Mouse (Mus musculus): ENCODE measurements around the gene Gng4. TPM values are rescaled to one million over a fixed set of nuclear protein-coding genes. Genes with fewer than 3 reads are reported as not detected.

Gng4 gene
- 0.72 and 1.6 TPM in 2 replicates for polyA plus RNA-seq (2012; rRNA removed)

DNA sequence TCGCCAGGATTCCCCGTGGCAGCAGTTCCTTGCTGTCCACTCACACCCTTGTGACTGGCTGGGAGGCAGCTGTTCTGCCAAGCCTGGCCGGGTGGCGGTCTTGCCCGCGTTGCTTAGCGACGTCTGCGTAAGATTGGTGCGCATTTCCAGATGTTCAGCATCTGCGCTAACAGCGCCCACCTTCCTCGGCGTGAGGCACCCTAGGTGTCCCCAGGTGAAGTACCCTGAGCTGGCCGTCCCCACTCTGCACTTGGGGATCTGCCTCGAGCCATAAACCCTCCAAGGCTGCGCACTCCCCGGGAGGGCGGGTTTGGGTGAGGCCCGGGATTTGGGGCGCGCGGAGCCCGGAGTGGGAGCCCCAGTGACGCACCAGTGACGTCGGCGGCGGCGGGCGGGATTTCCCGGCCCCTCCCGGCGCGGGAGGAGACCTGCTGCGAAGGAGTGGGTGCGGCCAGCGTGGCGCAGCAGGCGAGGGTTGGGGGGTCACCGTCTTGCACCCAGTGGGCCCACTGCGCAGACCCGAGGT is at the start of gene Gng4:
Gene Gng4, plus strand, starts transcription at position 166 of the 526 bp plus-strand sequence.
- Histone ChIP-seq H3K4me3 (ENCODE audit: low read depth, low read length) (peak within 1 kb of the TSS; percentile 63), H3K27me3 (ENCODE audit: control insufficient read depth, insufficient read depth, low read length) (peaks cover 29% of the 10 kb centered on the region), H3K36me3 (ENCODE audit: control insufficient read depth, insufficient read depth, low read length) (no peaks in the 10 kb centered on the region), H3K4me1 (ENCODE audit: control insufficient read depth, insufficient read depth, insufficient read length, low read length) (peaks cover 6% of the 10 kb centered on the region), H3K27ac (ENCODE audit: insufficient read depth, low read depth, low read length) (no peak within 1 kb of the TSS)
- TF ChIP-seq CTCF (IDR thresholded peaks at IDR 0.05; ENCODE audit: extremely low read depth, insufficient read length, insufficient replicate concordance, low read depth, low read length) (no peak), POLR2A (IDR thresholded peaks at IDR 0.05; ENCODE audit: low read depth, low read length) (no peak)
- under 1% methylated on average over 43 of the region's 43 CpGs for WGBS

DNA sequence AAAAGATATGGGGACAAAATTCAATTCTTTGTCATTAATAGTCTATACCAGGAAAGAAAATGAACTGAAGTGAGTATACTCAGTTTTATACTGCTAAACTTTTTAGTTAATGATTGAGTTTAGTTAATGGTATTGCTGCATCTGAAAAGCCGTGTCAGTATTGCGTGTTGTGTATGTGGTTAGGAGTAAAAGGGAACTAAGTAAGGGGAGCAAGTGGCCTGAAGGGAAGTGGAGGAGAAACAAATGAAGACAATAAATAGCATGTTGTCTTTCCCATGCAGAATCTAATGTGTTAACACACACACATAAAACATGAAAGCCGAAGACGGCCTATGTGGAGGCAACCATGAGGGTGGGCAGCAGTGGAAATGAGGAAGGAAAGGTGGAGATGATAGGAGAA is 44.6 kb upstream of the Gng4 start:
- no peak for TF ChIP-seq CTCF (IDR thresholded peaks at IDR 0.05; ENCODE audit: extremely low read depth, insufficient read length, insufficient replicate concordance, low read depth, low read length)
- TF ChIP-seq POLR2A (IDR thresholded peaks at IDR 0.05; ENCODE audit: low read depth, low read length), result no peak
- WGBS, result 91% methylated on average over 4 of the region's 4 CpGs
- Histone ChIP-seq H3K4me3 (ENCODE audit: low read depth, low read length) (no peak overlapping the region), H3K36me3 (ENCODE audit: control insufficient read depth, insufficient read depth, low read length) (peaks cover 14% of the 10 kb centered on the region), H3K27ac (ENCODE audit: insufficient read depth, low read depth, low read length) (no peak overlapping the region), H3K4me1 (ENCODE audit: control insufficient read depth, insufficient read depth, insufficient read length, low read length) (no peaks in the 10 kb centered on the region), H3K27me3 (ENCODE audit: control insufficient read depth, insufficient read depth, low read length) (no peaks in the 10 kb centered on the region)

DNA sequence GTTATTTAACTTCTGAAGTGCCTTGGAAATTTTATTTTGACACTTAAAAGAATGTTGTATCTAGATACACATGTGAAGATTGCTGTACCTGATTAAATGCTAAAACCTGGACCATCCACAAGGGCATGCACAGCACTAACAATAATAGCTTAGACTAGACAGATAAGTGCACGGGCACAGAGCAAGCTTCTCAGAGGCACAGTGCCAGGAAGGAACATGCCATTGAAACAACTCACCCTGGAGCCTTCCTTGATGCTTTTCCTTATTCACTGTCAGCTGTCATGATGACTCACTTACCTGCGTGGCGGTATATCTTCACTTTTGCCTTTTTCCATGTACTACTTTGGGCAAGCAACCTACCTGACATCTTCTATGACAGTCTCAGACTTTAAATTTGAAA is 37.9 kb upstream of the Gng4 start:
- H3K4me3 ChIP-seq (ENCODE audit: low read depth, low read length), result no peak overlapping the region
- H3K27ac ChIP-seq (ENCODE audit: insufficient read depth, low read depth, low read length), result no peak overlapping the region
- peaks cover 15% of the 10 kb centered on the region for H3K36me3 ChIP-seq (ENCODE audit: control insufficient read depth, insufficient read depth, low read length)
- 50% methylated on average over 3 of the region's 3 CpGs for WGBS
- no peaks in the 10 kb centered on the region; the same call in 1 of the 2 replicates for H3K27me3 ChIP-seq (ENCODE audit: control insufficient read depth, insufficient read depth, low read length)
- TF ChIP-seq POLR2A (IDR thresholded peaks at IDR 0.05; ENCODE audit: low read depth, low read length), result no peak
- TF ChIP-seq CTCF (IDR thresholded peaks at IDR 0.05; ENCODE audit: extremely low read depth, insufficient read length, insufficient replicate concordance, low read depth, low read length), result no peak
- H3K4me1 ChIP-seq (ENCODE audit: control insufficient read depth, insufficient read depth, insufficient read length, low read length), result no peaks in the 10 kb centered on the region

DNA sequence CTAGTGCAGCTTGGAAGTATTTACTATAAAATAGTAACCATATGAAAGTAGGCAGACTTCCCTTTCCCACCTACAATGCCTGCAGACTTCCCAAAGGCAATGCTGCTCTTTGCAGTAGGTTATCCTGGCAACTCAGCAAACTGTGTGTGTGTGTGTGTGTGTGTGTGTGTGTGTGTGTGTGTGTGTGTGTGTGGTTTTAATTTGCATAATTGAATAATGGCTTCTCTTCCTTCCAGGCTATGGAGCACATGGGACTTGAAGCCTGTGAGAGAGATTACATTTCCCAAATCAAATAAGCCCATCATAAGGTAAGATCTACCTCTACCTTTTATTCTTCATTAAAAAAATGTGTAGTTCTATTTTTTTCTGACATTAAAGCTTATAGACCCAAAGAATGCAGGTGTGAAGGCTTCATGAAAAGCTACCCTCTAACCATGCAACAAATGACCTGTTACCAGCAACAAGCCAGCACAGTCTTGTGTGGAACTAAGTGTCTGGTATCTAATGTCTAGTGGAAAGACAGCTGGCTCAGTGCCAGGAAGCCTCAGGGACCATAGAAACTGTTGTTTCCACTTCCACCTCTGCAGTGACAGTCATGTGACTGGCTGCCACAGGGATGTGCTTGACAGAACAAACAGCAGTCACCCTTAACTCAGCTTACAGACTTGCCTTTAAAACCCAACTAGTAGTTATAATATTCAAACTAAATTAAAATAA is 7.9 kb upstream of the Gng4 start:
- Histone ChIP-seq H3K27me3 (ENCODE audit: control insufficient read depth, insufficient read depth, low read length) (no peaks in the 10 kb centered on the region), H3K27ac (ENCODE audit: insufficient read depth, low read depth, low read length) (no peak overlapping the region), H3K36me3 (ENCODE audit: control insufficient read depth, insufficient read depth, low read length) (peaks cover 10% of the 10 kb centered on the region), H3K4me3 (ENCODE audit: low read depth, low read length) (no peak overlapping the region), H3K4me1 (ENCODE audit: control insufficient read depth, insufficient read depth, insufficient read length, low read length) (no peaks in the 10 kb centered on the region)
- TF ChIP-seq CTCF (IDR thresholded peaks at IDR 0.05; ENCODE audit: extremely low read depth, insufficient read length, insufficient replicate concordance, low read depth, low read length), result no peak
- no peak for TF ChIP-seq POLR2A (IDR thresholded peaks at IDR 0.05; ENCODE audit: low read depth, low read length)

DNA sequence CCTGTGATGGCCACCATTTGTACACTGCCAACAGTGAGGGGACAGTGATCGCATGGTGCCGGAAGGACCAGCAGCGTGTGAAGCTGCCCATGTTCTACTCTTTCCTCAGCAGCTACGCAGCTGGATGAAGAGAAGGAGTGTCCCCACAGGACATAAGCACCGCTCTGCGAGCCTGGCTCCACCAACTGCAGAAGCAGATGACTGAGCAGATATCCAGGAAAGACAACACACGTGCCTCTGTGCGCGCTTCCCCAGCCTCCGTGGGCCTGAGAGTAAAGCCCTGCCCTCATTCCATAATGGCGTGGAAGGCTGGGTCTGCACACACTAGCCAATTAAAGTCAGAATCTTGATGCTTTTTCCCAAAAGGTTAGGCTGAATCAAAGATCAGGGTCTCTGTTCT is 6.8 kb upstream of the Gng4 start:
- 94% methylated on average over 11 of the region's 11 CpGs for WGBS
- no peaks in the 10 kb centered on the region for H3K4me1 ChIP-seq (ENCODE audit: control insufficient read depth, insufficient read depth, insufficient read length, low read length)
- TF ChIP-seq POLR2A (IDR thresholded peaks at IDR 0.05; ENCODE audit: low read depth, low read length) (no peak), CTCF (IDR thresholded peaks at IDR 0.05; ENCODE audit: extremely low read depth, insufficient read length, insufficient replicate concordance, low read depth, low read length) (no peak)
- H3K36me3 ChIP-seq (ENCODE audit: control insufficient read depth, insufficient read depth, low read length), result peaks cover 10% of the 10 kb centered on the region
- H3K27ac ChIP-seq (ENCODE audit: insufficient read depth, low read depth, low read length), result no peak overlapping the region
- H3K27me3 ChIP-seq (ENCODE audit: control insufficient read depth, insufficient read depth, low read length), result no peaks in the 10 kb centered on the region
- H3K4me3 ChIP-seq (ENCODE audit: low read depth, low read length), result no peak overlapping the region

DNA sequence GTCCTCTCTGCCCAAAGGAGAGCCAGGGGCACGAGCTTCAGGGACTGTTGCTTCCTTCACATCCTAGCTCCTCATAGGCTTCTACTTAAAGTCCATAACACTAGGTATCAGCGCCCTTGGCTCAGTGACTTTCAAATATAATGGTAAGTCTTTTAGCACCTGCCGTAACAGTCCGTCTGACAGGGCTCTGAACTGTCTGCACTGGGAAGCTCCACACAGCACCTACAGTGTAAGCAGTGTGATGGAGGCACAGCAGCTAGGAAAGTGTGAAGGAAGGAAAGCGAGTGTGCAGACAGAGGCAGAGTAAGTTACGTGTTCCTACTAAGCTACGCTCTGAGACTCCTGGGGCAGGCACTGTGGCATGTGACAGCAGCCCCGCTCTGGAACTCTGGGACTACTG is 6.2 kb upstream of the Gng4 start:
- no peak for TF ChIP-seq CTCF (IDR thresholded peaks at IDR 0.05; ENCODE audit: extremely low read depth, insufficient read length, insufficient replicate concordance, low read depth, low read length)
- TF ChIP-seq POLR2A (IDR thresholded peaks at IDR 0.05; ENCODE audit: low read depth, low read length), result no peak
- Histone ChIP-seq H3K4me3 (ENCODE audit: low read depth, low read length) (no peak overlapping the region), H3K4me1 (ENCODE audit: control insufficient read depth, insufficient read depth, insufficient read length, low read length) (no peaks in the 10 kb centered on the region), H3K36me3 (ENCODE audit: control insufficient read depth, insufficient read depth, low read length) (peaks cover 10% of the 10 kb centered on the region), H3K27me3 (ENCODE audit: control insufficient read depth, insufficient read depth, low read length) (no peaks in the 10 kb centered on the region), H3K27ac (ENCODE audit: insufficient read depth, low read depth, low read length) (no peak overlapping the region)
- WGBS, result 94% methylated on average over 8 of the region's 8 CpGs

DNA sequence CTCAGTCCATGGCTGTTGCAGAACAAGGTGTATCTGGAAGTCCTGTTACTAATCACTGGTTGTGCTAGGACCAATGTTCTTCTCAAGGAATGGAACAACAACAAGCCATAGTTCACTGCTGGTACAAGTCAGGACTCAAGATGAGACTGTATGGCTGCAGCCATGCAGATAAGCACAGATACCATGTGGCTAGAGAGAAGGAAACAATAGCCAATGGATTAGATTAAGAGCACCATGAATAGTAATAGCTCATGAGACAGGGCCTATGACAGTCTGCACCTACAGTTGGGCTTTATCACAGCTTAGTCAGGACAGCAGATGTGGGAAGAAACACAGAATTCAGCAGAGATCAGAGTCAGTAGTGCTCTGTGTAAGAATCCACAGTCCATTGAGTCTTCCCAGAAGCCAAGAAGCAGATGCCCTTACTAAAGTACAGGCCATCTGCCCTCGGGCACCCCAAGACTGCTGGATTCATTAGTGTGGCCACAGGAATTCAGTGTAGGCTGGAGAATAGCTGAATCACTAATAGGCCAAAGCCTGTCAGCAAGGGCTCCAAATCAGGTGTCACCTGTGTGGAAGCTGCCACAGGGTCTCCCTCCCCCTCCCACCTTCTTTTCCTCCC is 4.9 kb upstream of the Gng4 start:
- Histone ChIP-seq H3K4me1 (ENCODE audit: control insufficient read depth, insufficient read depth, insufficient read length, low read length) (peaks cover 3% of the 10 kb centered on the region; the same call in 1 of the 2 replicates), H3K36me3 (ENCODE audit: control insufficient read depth, insufficient read depth, low read length) (peaks cover 10% of the 10 kb centered on the region), H3K27me3 (ENCODE audit: control insufficient read depth, insufficient read depth, low read length) (peaks cover 10% of the 10 kb centered on the region), H3K4me3 (ENCODE audit: low read depth, low read length) (no peak overlapping the region), H3K27ac (ENCODE audit: insufficient read depth, low read depth, low read length) (no peak overlapping the region)
- 89% methylated on average over 1 of the region's 1 CpGs for WGBS
- TF ChIP-seq CTCF (IDR thresholded peaks at IDR 0.05; ENCODE audit: extremely low read depth, insufficient read length, insufficient replicate concordance, low read depth, low read length) (no peak), POLR2A (IDR thresholded peaks at IDR 0.05; ENCODE audit: low read depth, low read length) (no peak)
